Mouse (Mus musculus): Measurements from ENCODE around the gene Kcnq2. TPM values are rescaled to one million over a fixed set of nuclear protein-coding genes. Genes with fewer than 3 reads are reported as not detected.

Kcnq2 gene
- polyA plus RNA-seq, 1 experiment from 2014 or later, result 0.11 TPM

- Histone ChIP-seq H3K27me3 (replicated peaks) (peaks cover 20% of the 10 kb centered on the region), H3K4me1 (replicated peaks) (no peaks in the 10 kb centered on the region), H3K4me2 (no peak overlapping the region), H3K9me3 (replicated peaks) (no peaks in the 10 kb centered on the region), H3K36me3 (no peaks in the 10 kb centered on the region), H3K9ac (no peak overlapping the region), H3K27ac (ENCODE audit: poor library complexity, severe bottlenecking) (no peak overlapping the region), H3K4me3 (no peak overlapping the region)
- WGBS, result 37% methylated on average over 2 of the region's 2 CpGs
- ATAC-seq (ENCODE audit: insufficient number of reproducible peaks, low FRiP score), result no peak
Observed at GRCm38 (mm10) chr2:181102161-181102560, 32.9 kb downstream of the Kcnq2 start.

GRCm38 (mm10) chr2:181101626-181102025 lies 33.5 kb downstream of the Kcnq2 start:
- H3K4me1 ChIP-seq (replicated peaks), result no peaks in the 10 kb centered on the region
- no peak for ATAC-seq (ENCODE audit: insufficient number of reproducible peaks, low FRiP score)
- no peak overlapping the region for H3K4me3 ChIP-seq
- no peak overlapping the region for H3K9ac ChIP-seq
- 81% methylated on average over 1 of the region's 1 CpGs for WGBS
- H3K9me3 ChIP-seq (replicated peaks), result no peaks in the 10 kb centered on the region
- peaks cover 25% of the 10 kb centered on the region for H3K27me3 ChIP-seq (replicated peaks)
- H3K36me3 ChIP-seq, result no peaks in the 10 kb centered on the region
- H3K27ac ChIP-seq (ENCODE audit: poor library complexity, severe bottlenecking), result no peak overlapping the region
- no peak overlapping the region for H3K4me2 ChIP-seq

GRCm38 (mm10) chr2:181100087-181100486 lies 35.0 kb downstream of the Kcnq2 start:
- H3K9me3 ChIP-seq (replicated peaks), result no peaks in the 10 kb centered on the region
- peaks cover 35% of the 10 kb centered on the region for H3K27me3 ChIP-seq (replicated peaks)
- H3K27ac ChIP-seq (ENCODE audit: poor library complexity, severe bottlenecking), result no peak overlapping the region
- no peaks in the 10 kb centered on the region for H3K36me3 ChIP-seq
- H3K4me1 ChIP-seq (replicated peaks), result no peaks in the 10 kb centered on the region
- 81% methylated on average over 2 of the region's 2 CpGs for WGBS
- ATAC-seq (ENCODE audit: insufficient number of reproducible peaks, low FRiP score), result no peak
- H3K4me2 ChIP-seq, result no peak overlapping the region
- no peak overlapping the region for H3K4me3 ChIP-seq
- no peak overlapping the region for H3K9ac ChIP-seq

GRCm38 (mm10) chr2:181090123-181090522 lies 45.0 kb downstream of the Kcnq2 start:
- H3K9me3 ChIP-seq (replicated peaks), result no peaks in the 10 kb centered on the region
- WGBS, result 65% methylated on average over 3 of the region's 3 CpGs
- no peak overlapping the region for H3K4me3 ChIP-seq
- ATAC-seq (ENCODE audit: insufficient number of reproducible peaks, low FRiP score), result no peak
- no peaks in the 10 kb centered on the region for H3K4me1 ChIP-seq (replicated peaks)
- H3K4me2 ChIP-seq, result no peak overlapping the region
- peaks cover 60% of the 10 kb centered on the region for H3K27me3 ChIP-seq (replicated peaks)
- no peaks in the 10 kb centered on the region for H3K36me3 ChIP-seq
- H3K9ac ChIP-seq, result no peak overlapping the region
- no peak overlapping the region for H3K27ac ChIP-seq (ENCODE audit: poor library complexity, severe bottlenecking)

GRCm38 (mm10) chr2:181084997-181085396 lies 50.1 kb downstream of the Kcnq2 start:
- Histone ChIP-seq H3K27me3 (replicated peaks) (peaks cover 44% of the 10 kb centered on the region), H3K9me3 (replicated peaks) (no peaks in the 10 kb centered on the region), H3K36me3 (no peaks in the 10 kb centered on the region), H3K4me1 (replicated peaks) (0 out of 2 replicates have a peak, but pooled peaks cover 4% of the 10 kb centered on the region), H3K9ac (no peak overlapping the region), H3K4me3 (no peak overlapping the region), H3K27ac (ENCODE audit: poor library complexity, severe bottlenecking) (no peak overlapping the region), H3K4me2 (no peak overlapping the region)
- no peak for ATAC-seq (ENCODE audit: insufficient number of reproducible peaks, low FRiP score)
- WGBS, result 64% methylated on average over 8 of the region's 8 CpGs

- Histone ChIP-seq H3K4me3 (no peak overlapping the region), H3K27ac (ENCODE audit: poor library complexity, severe bottlenecking) (no peak overlapping the region), H3K27me3 (replicated peaks) (peaks cover 36% of the 10 kb centered on the region), H3K4me1 (replicated peaks) (0 out of 2 replicates have a peak, but pooled peaks cover 4% of the 10 kb centered on the region), H3K4me2 (no peak overlapping the region), H3K36me3 (no peaks in the 10 kb centered on the region), H3K9me3 (replicated peaks) (no peaks in the 10 kb centered on the region), H3K9ac (no peak overlapping the region)
- 47% methylated on average over 4 of the region's 4 CpGs for WGBS
- no peak for ATAC-seq (ENCODE audit: insufficient number of reproducible peaks, low FRiP score)
Observed at GRCm38 (mm10) chr2:181083945-181084344, 51.2 kb downstream of the Kcnq2 start.

- Histone ChIP-seq H3K9ac (no peak overlapping the region), H3K9me3 (replicated peaks) (no peaks in the 10 kb centered on the region), H3K4me2 (no peak overlapping the region), H3K4me3 (no peak overlapping the region), H3K36me3 (no peaks in the 10 kb centered on the region), H3K27me3 (replicated peaks) (peaks cover 35% of the 10 kb centered on the region), H3K4me1 (replicated peaks) (0 out of 2 replicates have a peak, but pooled peaks cover 4% of the 10 kb centered on the region), H3K27ac (ENCODE audit: poor library complexity, severe bottlenecking) (no peak overlapping the region)
- 56% methylated on average over 5 of the region's 5 CpGs for WGBS
- no peak for ATAC-seq (ENCODE audit: insufficient number of reproducible peaks, low FRiP score)
Observed at GRCm38 (mm10) chr2:181080886-181081285, 54.2 kb downstream of the Kcnq2 start.

- 80% methylated on average over 2 of the region's 2 CpGs for WGBS
- no peak for ATAC-seq (ENCODE audit: insufficient number of reproducible peaks, low FRiP score)
- H3K27me3 ChIP-seq (replicated peaks), result peaks cover 31% of the 10 kb centered on the region
Observed at GRCm38 (mm10) chr2:181079518-181079917, 55.6 kb downstream of the Kcnq2 start.

GRCm38 (mm10) chr2:181078908-181079307 lies 56.2 kb downstream of the Kcnq2 start:
- Histone ChIP-seq H3K27ac (ENCODE audit: poor library complexity, severe bottlenecking) (no peak overlapping the region), H3K4me1 (replicated peaks) (0 out of 2 replicates have a peak, but pooled peaks cover 4% of the 10 kb centered on the region), H3K36me3 (no peaks in the 10 kb centered on the region), H3K27me3 (replicated peaks) (peaks cover 34% of the 10 kb centered on the region), H3K9me3 (replicated peaks) (no peaks in the 10 kb centered on the region), H3K4me3 (no peak overlapping the region), H3K4me2 (no peak overlapping the region), H3K9ac (no peak overlapping the region)
- no peak for ATAC-seq (ENCODE audit: insufficient number of reproducible peaks, low FRiP score)
- WGBS, result 62% methylated on average over 2 of the region's 2 CpGs

More at GRCm38 (mm10) chr2:181079518-181079917, 55.6 kb downstream of the Kcnq2 start:
- Histone ChIP-seq H3K9me3 (replicated peaks) (no peaks in the 10 kb centered on the region), H3K27ac (ENCODE audit: poor library complexity, severe bottlenecking) (no peak overlapping the region), H3K4me3 (no peak overlapping the region), H3K9ac (no peak overlapping the region), H3K4me2 (no peak overlapping the region), H3K36me3 (no peaks in the 10 kb centered on the region), H3K4me1 (replicated peaks) (0 out of 2 replicates have a peak, but pooled peaks cover 4% of the 10 kb centered on the region)

GRCm38 (mm10) chr2:181075501-181075900 lies 59.6 kb downstream of the Kcnq2 start:
- ATAC-seq (ENCODE audit: insufficient number of reproducible peaks, low FRiP score), result no peak
- H3K27me3 ChIP-seq (replicated peaks), result peaks cover 38% of the 10 kb centered on the region
- 82% methylated on average over 12 of the region's 12 CpGs for WGBS
- H3K27ac ChIP-seq (ENCODE audit: poor library complexity, severe bottlenecking), result no peak overlapping the region
- H3K36me3 ChIP-seq, result no peaks in the 10 kb centered on the region
- H3K4me2 ChIP-seq, result no peak overlapping the region
- H3K9ac ChIP-seq, result no peak overlapping the region
- H3K4me1 ChIP-seq (replicated peaks), result no peaks in the 10 kb centered on the region
- H3K4me3 ChIP-seq, result no peak overlapping the region
- H3K9me3 ChIP-seq (replicated peaks), result no peaks in the 10 kb centered on the region

GRCm38 (mm10) chr2:181072403-181072714 lies 62.7 kb downstream of the Kcnq2 start:
- no peak overlapping the region for H3K4me3 ChIP-seq
- ATAC-seq (ENCODE audit: insufficient number of reproducible peaks, low FRiP score), result no peak
- H3K27me3 ChIP-seq (replicated peaks), result peaks cover 39% of the 10 kb centered on the region
- no peak overlapping the region for H3K9ac ChIP-seq
- 9% methylated on average over 1 of the region's 1 CpGs for WGBS
- no peaks in the 10 kb centered on the region for H3K36me3 ChIP-seq
- no peak overlapping the region for H3K27ac ChIP-seq (ENCODE audit: poor library complexity, severe bottlenecking)
- no peaks in the 10 kb centered on the region for H3K9me3 ChIP-seq (replicated peaks)
- H3K4me2 ChIP-seq, result no peak overlapping the region
- H3K4me1 ChIP-seq (replicated peaks), result no peaks in the 10 kb centered on the region

- no peaks in the 10 kb centered on the region for H3K9me3 ChIP-seq (replicated peaks)
- no peak overlapping the region for H3K4me3 ChIP-seq
- H3K36me3 ChIP-seq, result no peaks in the 10 kb centered on the region
- H3K4me1 ChIP-seq (replicated peaks), result no peaks in the 10 kb centered on the region
- peak; percentile 36; the same call in 1 of the 2 replicates for ATAC-seq (ENCODE audit: insufficient number of reproducible peaks, low FRiP score)
- no peak overlapping the region for H3K9ac ChIP-seq
- 54% methylated on average over 7 of the region's 7 CpGs for WGBS
- H3K27ac ChIP-seq (ENCODE audit: poor library complexity, severe bottlenecking), result no peak overlapping the region
- no peak overlapping the region for H3K4me2 ChIP-seq
- peaks cover 37% of the 10 kb centered on the region for H3K27me3 ChIP-seq (replicated peaks)
Observed at GRCm38 (mm10) chr2:181071706-181072402, 63.2 kb downstream of the Kcnq2 start.

Measured in heart, embryonic 12.5 days (tissue).